Mouse (Mus musculus) limb, embryonic 12.5 days (tissue): Measurements from ENCODE around the gene Gm28635. TPM values are rescaled to one million over a fixed set of nuclear protein-coding genes. Genes with fewer than 3 reads are reported as not detected.

Source experiments
- ATAC-seq: fragments of 200-750 bp; cut with Nextera tagmentation; 2 replicates; pipeline ENCODE4 v1.8.0; 2017; ENCODE audit warnings: low read depth, moderate TSS enrichment; ENCODE audit not compliant: insufficient number of reproducible peaks, insufficient read depth, low FRiP score, low TSS enrichment
- H3K27ac ChIP-seq: fragments of 300-500 bp; sonication (generic); 2 replicates; pipeline ENCODE4 v1.5.1; 2016; ENCODE audit warnings: mild to moderate bottlenecking, moderate library complexity
- H3K27me3 ChIP-seq: fragments of 300-500 bp; sonication (generic); 2 replicates; pipeline ENCODE4 v1.6.1; 2016; ENCODE audit warnings: mild to moderate bottlenecking, moderate library complexity
- H3K36me3 ChIP-seq: fragments of 300-500 bp; sonication (generic); 2 replicates; pipeline ENCODE4 v1.6.1; 2016; ENCODE audit warnings: mild to moderate bottlenecking, moderate library complexity
- H3K4me1 ChIP-seq: fragments of 300-500 bp; sonication (generic); replicated peaks from 2 replicates; pipeline ENCODE4 v1.6.1; 2016
- H3K4me2 ChIP-seq: fragments of 300-500 bp; sonication (generic); 2 replicates; pipeline ENCODE4 v1.6.1; 2016; ENCODE audit warnings: mild to moderate bottlenecking, moderate library complexity
- H3K4me3 ChIP-seq: fragments of 300-500 bp; sonication (generic); replicated peaks from 2 replicates; pipeline ENCODE4 v1.5.1; 2016; ENCODE audit warnings: mild to moderate bottlenecking
- H3K9ac ChIP-seq: fragments of 300-500 bp; sonication (generic); replicated peaks from 2 replicates; pipeline ENCODE4 v1.6.1; 2016; ENCODE audit warnings: mild to moderate bottlenecking, moderate library complexity
- H3K9me3 ChIP-seq: fragments of 300-500 bp; sonication (generic); 2 replicates; pipeline ENCODE4 v1.6.1; 2016; ENCODE audit warnings: mild to moderate bottlenecking, moderate library complexity
- WGBS: fragments of 180-500 bp; shearing (Covaris S2); methylation state at CpG from one replicate; pipeline ENCODE4 v1.1.7; 2016; 5-methylcytosine and 5-hydroxymethylcytosine counted together
- polyA plus RNA-seq: library from polyadenylated mRNA; unstranded; fragments of >200 nt; fragmentation: Nextera tagmentation; extraction: Ambion mirVana; gene quantifications from 2 replicates; pipeline ENCODE4 v1.2.1, GENCODE M21; 2016

Gm28635 gene
- polyA plus RNA-seq, 1 experiment from 2014 or later, result not detected

DNA sequence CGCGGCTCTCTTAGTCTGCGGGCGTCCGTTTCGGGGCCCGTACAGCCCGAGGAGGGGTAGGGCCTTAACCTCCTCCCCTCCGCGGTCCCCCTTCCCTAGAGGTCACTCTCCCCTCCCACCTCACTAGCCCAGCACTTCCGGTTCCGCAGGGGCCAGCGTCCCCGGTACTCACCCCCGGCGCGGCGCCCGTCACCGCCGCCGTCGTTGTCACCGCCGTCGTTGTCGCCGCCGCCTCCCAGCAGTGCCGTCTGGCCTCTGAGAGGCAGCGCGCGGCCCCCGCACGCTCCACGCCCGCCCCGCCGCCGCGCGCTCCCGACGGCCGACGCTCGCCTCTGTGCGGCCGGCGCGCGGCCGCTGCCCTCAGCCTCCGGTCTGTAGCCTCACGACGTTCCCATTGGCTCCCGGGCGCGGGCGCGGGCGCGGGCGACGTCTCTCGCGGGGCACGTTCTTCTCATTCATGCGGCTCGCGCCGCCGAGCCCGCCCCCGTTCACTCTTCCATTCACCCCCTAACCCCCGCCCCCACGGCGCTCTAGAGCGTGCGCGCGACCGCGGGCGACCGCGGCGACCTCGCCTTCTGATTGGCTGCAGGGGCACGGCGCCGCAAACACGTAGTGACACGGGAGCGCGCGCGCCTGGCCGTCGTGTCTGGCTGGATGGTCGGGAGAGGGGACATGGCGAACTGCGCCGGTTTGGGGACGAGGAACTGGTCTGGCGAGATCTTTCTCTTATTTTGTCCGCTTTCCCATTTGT is 37.1 kb upstream of the Gm28635 start, which contains the start of gene Zdhhc5:
Zdhhc5 (minus strand) TSS at position 370 of the 751 bp plus-strand sequence.
- peak; percentile 94 for ATAC-seq
- H3K9me3 ChIP-seq, result no peaks in the 10 kb centered on the region
- peaks cover 11% of the 10 kb centered on the region for H3K36me3 ChIP-seq
- under 1% methylated on average over 102 of the region's 107 CpGs for WGBS
- peak within 1 kb of the TSS; percentile 95 for H3K27ac ChIP-seq
- peak within 1 kb of the TSS; percentile 74 for H3K4me2 ChIP-seq
- peak within 1 kb of the TSS; percentile 92 for H3K4me3 ChIP-seq
- peaks cover 13% of the 10 kb centered on the region for H3K4me1 ChIP-seq
- no peaks in the 10 kb centered on the region for H3K27me3 ChIP-seq
- peak within 1 kb of the TSS; percentile 93 for H3K9ac ChIP-seq

DNA sequence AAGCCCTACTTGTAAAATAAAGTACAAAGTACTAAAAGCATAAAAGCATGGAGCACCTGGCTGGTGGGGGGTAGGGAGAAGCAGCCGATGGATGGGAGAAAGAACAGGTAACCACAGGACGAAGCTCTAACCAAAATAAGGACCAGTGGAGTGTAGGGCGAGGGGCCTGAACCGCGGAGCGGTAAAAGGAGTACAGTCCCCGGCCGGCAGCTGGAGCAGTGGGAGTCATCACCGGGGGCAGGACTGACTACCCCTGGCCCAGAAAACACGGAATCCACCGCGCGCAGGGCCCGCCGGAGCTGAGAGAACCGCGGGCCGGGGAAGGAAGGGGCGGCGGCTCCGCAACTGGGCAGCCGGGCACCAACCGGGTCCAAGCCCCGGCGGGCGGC is 36.6 kb upstream of the Gm28635 start:
- 2% methylated on average over 21 of the region's 26 CpGs for WGBS
- peaks cover 16% of the 10 kb centered on the region for H3K36me3 ChIP-seq
- peak overlapping the region; percentile 93 for H3K9ac ChIP-seq
- peak; percentile 16; the same call in 1 of the 2 replicates for ATAC-seq
- peak overlapping the region; percentile 92 for H3K4me3 ChIP-seq
- no peaks in the 10 kb centered on the region for H3K9me3 ChIP-seq
- peaks cover 13% of the 10 kb centered on the region for H3K4me1 ChIP-seq
- peak overlapping the region; percentile 95 for H3K27ac ChIP-seq
- peak overlapping the region; percentile 74 for H3K4me2 ChIP-seq
- no peaks in the 10 kb centered on the region for H3K27me3 ChIP-seq

DNA sequence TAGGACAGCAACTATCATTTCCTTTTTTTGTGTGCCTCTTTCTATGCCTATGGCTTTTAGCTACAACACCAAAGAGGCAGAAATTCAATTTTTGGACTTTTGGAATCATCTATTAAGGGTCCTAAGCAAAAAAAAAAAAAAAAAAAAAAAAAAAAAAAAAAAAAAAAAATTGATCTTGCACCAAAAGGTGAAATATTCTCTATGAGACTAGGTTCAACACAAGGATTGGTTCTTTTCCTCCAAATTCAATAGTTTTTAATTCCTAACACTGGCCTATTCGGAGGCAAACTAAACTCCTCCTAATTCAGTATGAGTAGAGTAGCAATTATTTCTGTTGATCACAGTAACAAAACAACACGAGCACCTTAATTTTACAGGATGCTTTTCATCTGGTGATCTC is 34.1 kb upstream of the Gm28635 start:
- no peak for ATAC-seq
- H3K9me3 ChIP-seq, result no peaks in the 10 kb centered on the region
- H3K4me2 ChIP-seq, result no peak overlapping the region
- H3K4me1 ChIP-seq, result peaks cover 22% of the 10 kb centered on the region
- no peaks in the 10 kb centered on the region for H3K27me3 ChIP-seq
- H3K36me3 ChIP-seq, result peaks cover 40% of the 10 kb centered on the region
- H3K27ac ChIP-seq, result no peak overlapping the region
- no peak overlapping the region for H3K4me3 ChIP-seq
- H3K9ac ChIP-seq, result no peak overlapping the region
- 86% methylated on average over 2 of the region's 2 CpGs for WGBS

DNA sequence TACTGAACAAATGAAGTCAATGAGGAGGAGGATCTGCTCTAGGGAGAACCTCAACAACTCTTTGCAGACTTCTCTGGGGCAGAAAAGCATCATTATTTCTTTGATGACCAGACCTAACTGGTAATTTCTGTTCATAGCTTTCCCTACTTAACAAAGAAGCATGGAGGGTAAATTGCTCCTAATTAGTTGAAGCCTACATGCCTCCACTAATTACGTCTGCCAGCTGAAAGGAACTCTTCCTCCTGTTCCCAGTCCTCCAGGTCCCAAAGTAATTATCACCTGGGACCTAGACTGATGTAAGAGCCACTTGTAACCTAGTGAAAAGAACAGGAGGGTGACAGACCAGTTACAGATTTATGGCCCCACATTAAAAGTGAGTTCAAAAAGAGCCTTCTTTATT is 29.7 kb upstream of the Gm28635 start:
- Histone ChIP-seq H3K27ac (peak overlapping the region; percentile 17; the same call in 1 of the 2 replicates), H3K9ac (no peak overlapping the region), H3K27me3 (no peaks in the 10 kb centered on the region), H3K4me2 (no peak overlapping the region), H3K4me3 (no peak overlapping the region), H3K36me3 (peaks cover 71% of the 10 kb centered on the region), H3K9me3 (no peaks in the 10 kb centered on the region), H3K4me1 (peaks cover 12% of the 10 kb centered on the region)
- no peak for ATAC-seq
- 30% methylated on average over 1 of the region's 1 CpGs for WGBS

DNA sequence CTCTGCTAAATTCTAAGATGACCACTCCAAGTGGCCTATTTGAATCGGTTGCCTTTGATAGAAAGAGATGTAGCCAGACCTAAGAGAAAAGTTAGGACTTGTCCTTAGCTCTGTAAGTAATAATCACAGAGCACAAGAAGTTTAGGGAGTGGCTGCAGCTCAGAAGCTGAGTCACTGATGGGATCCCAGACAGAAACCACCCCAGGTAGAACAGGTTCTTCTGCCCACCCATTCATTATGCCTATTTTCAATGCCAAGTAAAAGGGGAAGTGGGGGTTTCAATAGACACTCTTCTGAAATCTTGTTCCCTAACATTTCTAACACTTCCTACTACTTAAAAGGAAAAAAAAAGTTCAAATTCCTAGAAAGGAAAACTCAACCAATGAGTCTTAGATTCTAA is 27.5 kb upstream of the Gm28635 start:
- 83% methylated on average over 1 of the region's 1 CpGs for WGBS
- no peak overlapping the region for H3K4me2 ChIP-seq
- H3K9me3 ChIP-seq, result no peaks in the 10 kb centered on the region
- ATAC-seq, result no peak
- no peak overlapping the region for H3K4me3 ChIP-seq
- H3K9ac ChIP-seq, result no peak overlapping the region
- H3K36me3 ChIP-seq, result peaks cover 81% of the 10 kb centered on the region
- H3K4me1 ChIP-seq, result peaks cover 9% of the 10 kb centered on the region
- no peaks in the 10 kb centered on the region for H3K27me3 ChIP-seq
- H3K27ac ChIP-seq, result no peak overlapping the region

DNA sequence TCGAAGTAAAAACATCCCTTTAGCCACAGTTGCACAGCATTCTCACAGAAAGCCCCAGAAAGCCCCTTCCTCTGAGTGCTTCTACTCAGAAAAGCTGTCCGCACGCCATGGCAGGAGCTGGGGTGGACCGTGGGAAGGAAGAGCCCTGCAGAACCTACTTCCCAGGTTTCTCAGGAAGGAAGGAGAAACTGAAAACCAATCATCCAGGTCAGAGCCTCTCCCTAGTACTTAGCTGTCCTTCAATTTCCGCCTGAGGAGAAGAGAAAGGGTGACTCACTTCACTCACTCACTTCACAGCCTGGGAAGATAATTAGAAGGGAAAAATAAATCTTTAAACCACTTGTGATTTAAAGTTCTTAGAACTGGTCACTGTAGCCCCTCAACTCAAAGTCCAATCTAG is 26.5 kb upstream of the Gm28635 start:
- H3K27me3 ChIP-seq, result no peaks in the 10 kb centered on the region
- no peaks in the 10 kb centered on the region for H3K9me3 ChIP-seq
- WGBS, result 86% methylated on average over 5 of the region's 5 CpGs
- peaks cover 79% of the 10 kb centered on the region for H3K36me3 ChIP-seq
- no peak overlapping the region for H3K9ac ChIP-seq
- peaks cover 9% of the 10 kb centered on the region for H3K4me1 ChIP-seq
- no peak for ATAC-seq
- no peak overlapping the region for H3K27ac ChIP-seq
- no peak overlapping the region for H3K4me3 ChIP-seq
- no peak overlapping the region for H3K4me2 ChIP-seq

DNA sequence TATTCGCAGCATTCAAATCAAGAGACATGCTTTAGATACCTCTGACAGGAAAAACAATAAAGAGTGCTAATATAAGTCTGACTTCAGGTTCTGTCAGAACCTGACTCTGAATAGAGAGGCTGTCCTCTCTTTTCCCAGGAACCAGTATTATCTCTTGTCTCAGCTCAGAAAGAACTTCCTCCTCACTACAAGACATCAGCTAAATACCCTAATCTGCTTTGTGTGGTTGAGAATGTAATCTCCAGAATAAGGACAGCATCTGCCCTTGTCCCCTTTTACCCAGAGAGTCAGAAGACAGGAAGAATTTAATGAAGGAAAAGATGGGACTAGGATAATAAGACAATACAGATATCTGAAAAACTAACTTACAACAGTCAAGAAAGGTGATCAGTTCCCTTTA is 25.7 kb upstream of the Gm28635 start:
- Histone ChIP-seq H3K27ac (no peak overlapping the region), H3K4me3 (no peak overlapping the region), H3K27me3 (no peaks in the 10 kb centered on the region), H3K4me1 (peaks cover 9% of the 10 kb centered on the region), H3K9me3 (no peaks in the 10 kb centered on the region), H3K36me3 (peaks cover 79% of the 10 kb centered on the region), H3K9ac (no peak overlapping the region), H3K4me2 (no peak overlapping the region)
- WGBS, result 100% methylated on average over 1 of the region's 1 CpGs
- no peak for ATAC-seq

DNA sequence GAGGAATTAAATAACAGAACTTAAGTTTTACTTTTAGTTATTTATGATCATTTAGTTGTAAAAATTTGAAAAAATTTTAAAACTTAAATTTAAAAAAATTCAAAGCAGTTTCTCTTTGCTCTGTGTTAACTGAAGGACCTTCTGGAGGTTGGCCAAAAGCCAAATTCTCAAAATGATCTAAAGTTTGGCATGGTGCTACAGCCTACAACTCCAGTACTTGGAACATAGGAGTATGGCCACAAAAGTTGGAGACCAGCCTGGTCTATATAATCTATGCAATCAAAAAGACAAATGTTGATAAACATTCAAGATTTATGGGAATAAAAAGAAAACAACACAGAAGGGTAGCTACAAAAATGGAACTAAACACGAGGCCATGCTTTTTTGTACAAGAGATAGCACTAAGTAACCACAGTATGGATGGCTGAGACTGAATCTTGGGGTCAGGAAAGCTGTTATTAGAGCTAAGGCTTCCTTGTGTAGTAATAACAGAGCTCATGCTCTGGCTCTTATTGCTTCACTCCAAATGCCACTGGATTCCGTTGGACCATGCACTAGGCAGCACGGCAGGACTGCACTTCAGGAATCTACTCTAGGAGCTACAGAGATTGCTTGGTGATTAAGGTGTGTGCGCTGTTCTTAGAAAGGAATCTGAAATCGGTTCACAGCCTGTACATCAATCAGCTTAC is 17.3 kb upstream of the Gm28635 start:
- Histone ChIP-seq H3K4me1 (no peaks in the 10 kb centered on the region), H3K36me3 (peaks cover 86% of the 10 kb centered on the region), H3K27me3 (no peaks in the 10 kb centered on the region), H3K9me3 (no peaks in the 10 kb centered on the region), H3K4me2 (no peak overlapping the region), H3K27ac (no peak overlapping the region), H3K4me3 (no peak overlapping the region), H3K9ac (no peak overlapping the region)
- WGBS, result 94% methylated on average over 5 of the region's 5 CpGs
- ATAC-seq, result no peak

DNA sequence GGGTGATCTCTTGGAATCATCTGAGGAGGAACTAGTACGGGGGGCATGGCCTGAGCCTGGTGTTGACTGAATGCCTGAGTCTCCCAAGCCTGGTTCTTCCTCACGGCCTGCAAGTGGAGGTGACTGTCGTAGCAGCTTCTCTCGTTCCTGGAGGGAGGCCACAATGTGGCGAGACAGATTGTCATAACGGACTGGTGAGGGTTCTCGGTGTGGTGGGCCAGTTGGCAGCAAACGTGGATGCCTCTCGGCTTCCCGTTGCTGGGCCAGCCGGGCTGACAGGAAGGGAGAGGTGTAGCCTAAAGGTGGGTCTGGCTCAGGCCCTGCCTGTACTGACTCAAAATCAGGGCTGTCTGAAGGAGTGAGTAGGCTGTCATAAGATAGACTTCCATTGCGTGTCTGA is 12.2 kb upstream of the Gm28635 start:
- no peak overlapping the region for H3K4me2 ChIP-seq
- no peak for ATAC-seq
- no peaks in the 10 kb centered on the region for H3K9me3 ChIP-seq
- no peak overlapping the region for H3K27ac ChIP-seq
- H3K36me3 ChIP-seq, result peaks cover 92% of the 10 kb centered on the region
- no peaks in the 10 kb centered on the region for H3K27me3 ChIP-seq
- H3K9ac ChIP-seq, result no peak overlapping the region
- no peaks in the 10 kb centered on the region for H3K4me1 ChIP-seq
- 89% methylated on average over 12 of the region's 12 CpGs for WGBS
- no peak overlapping the region for H3K4me3 ChIP-seq

DNA sequence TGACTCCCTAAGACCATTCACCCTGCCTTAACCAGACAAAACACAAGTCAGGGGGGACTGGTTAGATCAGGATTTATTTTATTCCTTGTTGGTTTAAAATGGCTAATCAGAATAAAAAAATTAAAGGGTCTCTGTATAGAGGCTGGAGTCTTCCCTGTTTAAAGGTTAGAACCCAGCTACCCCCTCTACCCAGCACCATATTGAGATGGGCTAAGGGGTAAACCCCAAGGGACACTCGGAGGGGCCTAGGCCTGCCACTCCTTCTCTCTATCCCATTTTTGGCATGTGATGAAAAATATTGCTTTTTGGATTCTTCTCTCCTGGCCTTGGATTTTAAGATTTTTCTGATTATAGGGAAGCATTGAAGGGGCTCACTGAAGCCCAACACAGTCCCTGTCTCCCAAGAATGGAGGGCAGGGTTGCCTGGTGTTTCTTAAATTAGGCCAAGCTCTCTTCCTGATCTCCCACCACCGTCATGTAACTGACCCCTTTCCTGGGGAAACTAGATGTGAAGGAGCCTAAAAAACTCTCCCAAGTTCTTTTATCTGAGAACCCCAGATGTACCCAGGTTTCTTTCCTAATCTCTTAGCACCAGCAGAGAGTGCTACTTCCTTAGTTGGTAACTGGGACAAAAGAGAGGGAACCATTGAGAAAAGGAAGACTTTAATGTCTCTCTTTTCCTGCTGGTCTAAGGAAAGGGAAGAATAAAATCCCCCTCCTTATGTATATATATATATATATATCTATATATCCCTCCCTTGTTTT is 10.4 kb upstream of the Gm28635 start:
- no peaks in the 10 kb centered on the region for H3K4me1 ChIP-seq
- no peak for ATAC-seq
- H3K36me3 ChIP-seq, result peaks cover 89% of the 10 kb centered on the region

DNA sequence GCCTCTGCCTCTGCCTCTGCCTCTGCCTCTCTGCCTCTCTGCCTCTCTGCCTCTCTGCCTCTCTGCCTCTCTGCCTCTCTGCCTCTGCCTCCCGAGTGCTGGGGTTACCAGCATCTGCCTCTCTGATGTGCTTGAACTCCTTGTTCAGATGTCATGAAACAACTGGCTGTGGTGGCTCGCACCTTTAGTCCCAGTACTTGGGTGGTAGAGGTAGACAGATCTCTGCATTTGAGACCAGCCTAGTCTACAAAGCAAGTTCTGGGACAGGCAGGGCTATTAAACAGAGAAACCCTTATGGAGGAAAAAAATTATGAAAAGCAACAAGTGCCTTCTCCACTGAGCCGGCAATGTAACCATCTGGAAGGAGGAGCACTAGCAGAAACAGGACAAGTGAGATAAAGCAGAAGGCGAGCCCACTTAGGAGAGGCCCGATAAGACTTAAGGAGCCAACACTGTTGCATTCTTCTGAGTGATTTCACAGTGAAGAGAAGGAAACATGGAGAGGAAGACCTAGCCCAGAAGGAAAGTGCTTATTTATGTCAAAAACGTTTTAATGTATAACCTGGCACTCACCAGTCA is 4.9 kb upstream of the Gm28635 start:
- Histone ChIP-seq H3K4me2 (no peak overlapping the region), H3K4me3 (no peak overlapping the region), H3K27ac (no peak overlapping the region), H3K9ac (no peak overlapping the region), H3K9me3 (0 out of 2 replicates have a peak, but pooled peaks cover 5% of the 10 kb centered on the region), H3K4me1 (peaks cover 9% of the 10 kb centered on the region), H3K27me3 (no peaks in the 10 kb centered on the region), H3K36me3 (peaks cover 57% of the 10 kb centered on the region)
- ATAC-seq, result no peak
- 79% methylated on average over 6 of the region's 6 CpGs for WGBS

More for the DNA sequence above, 10.4 kb upstream of the Gm28635 start:
- Histone ChIP-seq H3K4me3 (no peak overlapping the region), H3K27ac (no peak overlapping the region), H3K4me2 (no peak overlapping the region), H3K27me3 (no peaks in the 10 kb centered on the region), H3K9ac (no peak overlapping the region), H3K9me3 (0 out of 2 replicates have a peak, but pooled peaks cover 5% of the 10 kb centered on the region)
- WGBS, result 79% methylated on average over 2 of the region's 2 CpGs
